Mouse (Mus musculus): Measurements from ENCODE around the gene Ints7. TPM values are rescaled to one million over a fixed set of nuclear protein-coding genes. Genes with fewer than 3 reads are reported as not detected.

Gene Ints7
- total RNA-seq, 2 experiments from 2014 or later, result 33.5 to 34.9 TPM

DNA sequence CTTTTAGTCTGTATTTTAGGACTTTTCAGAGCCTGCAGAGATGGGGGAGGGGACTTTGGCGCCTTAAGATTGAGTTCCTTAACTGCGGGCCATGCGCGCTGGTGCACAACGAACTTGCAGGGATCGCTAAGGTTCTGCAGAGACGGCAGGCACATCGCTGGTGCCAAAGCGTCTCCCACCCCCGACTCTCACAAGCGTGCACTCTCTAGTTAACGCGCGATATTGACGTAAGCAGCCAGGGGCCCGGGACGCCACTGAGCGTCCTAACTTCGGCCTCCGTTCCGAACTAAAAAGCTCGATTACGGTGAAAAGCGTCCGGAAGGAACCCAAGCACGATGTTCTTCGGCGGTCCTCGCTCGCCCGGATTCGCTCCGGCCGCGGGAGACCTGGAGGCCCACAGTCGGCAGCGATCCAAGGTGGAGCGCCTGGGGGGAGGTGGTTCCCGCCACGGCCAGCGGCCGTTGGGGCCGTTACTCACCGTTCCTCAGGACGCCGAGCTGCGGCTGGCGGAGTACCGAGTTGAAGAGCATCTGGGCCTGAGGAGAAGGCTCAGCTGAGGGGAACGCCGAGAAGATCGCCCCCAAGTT, 472 bp upstream of the Ints7 start:
- intact Hi-C loops (cut with DNase I), result loop anchor here (5.0 kb wide), 1 partner anchor 142 kb away; the partner anchor contains the start of gene Lpgat1
- DNase-seq (ENCODE audit: low spot score in 2 of 2), result peak; percentile 17 to 35

DNA sequence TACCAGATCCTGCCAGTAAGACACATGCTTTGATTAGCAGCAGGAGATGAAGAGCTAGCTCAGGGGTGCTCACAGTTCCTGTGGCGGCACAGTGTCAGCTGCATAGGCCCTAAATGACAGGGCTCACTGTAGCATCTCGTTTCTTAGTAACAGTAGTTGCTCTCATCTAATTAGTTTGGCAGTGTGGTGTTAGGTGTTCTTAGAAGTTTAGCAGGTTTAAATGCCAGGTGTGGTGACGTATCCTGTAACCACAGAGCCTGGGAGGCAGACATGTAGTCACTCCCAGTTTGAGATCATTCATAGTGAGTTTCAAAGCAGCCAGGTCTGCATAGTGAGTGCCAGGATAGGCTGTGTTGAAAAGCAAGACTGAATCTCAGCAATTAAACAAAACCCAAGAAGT, 4.1 kb downstream of the Ints7 start:
- intact Hi-C loops (cut with DNase I), result loop anchor here (5.0 kb wide), 1 partner anchor 138 kb away; the partner anchor contains the start of gene Lpgat1
- DNase-seq (ENCODE audit: low spot score in 2 of 2), result no peak

DNA sequence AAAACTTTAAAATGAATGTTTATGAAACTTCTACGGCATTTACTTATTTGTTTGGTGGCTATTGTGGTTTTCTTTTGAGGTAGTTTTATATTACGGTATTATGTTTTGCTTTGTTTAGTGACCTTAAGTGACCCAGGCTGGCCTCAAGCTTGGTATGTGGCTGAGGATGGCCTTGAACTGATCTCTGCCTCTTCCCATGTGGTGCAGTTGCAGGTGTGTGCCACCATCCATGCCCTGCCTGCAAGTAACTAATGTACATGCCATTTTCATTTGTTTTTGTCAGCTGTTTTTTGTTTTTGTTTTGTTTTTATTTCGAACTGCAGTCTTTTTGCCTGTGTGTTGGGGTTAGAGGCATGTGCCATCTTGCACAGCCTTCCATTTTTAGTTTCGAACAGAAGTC, 6.2 kb downstream of the Ints7 start:
- no peak for DNase-seq (ENCODE audit: low spot score in 2 of 2)
- intact Hi-C loops (cut with DNase I), result no loop called here

DNA sequence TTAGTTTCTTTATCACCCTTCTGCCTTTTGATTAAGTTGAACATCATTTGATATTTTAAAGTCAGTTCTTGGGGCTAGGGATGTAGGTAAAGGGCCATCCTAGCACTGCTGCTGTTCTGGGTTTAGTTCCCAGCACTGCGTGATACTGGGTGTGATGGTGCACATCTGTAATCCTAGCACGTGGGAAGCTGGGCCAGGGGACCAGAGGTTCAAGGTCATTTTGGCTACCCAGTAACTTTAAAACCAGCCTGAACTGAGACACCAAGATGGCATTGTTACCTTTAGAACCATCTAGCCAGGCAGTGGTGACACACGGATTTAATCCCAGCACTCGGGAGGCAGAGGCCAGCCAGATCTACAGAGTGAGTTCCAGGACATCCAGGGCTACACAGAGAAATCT, 8.4 kb downstream of the Ints7 start:
- no peak for DNase-seq (ENCODE audit: low spot score in 2 of 2)
- intact Hi-C loops (cut with DNase I), result loop anchor here (2.0 kb wide), 1 partner anchor 235 kb away; no protein-coding TSS in a partner anchor

DNA sequence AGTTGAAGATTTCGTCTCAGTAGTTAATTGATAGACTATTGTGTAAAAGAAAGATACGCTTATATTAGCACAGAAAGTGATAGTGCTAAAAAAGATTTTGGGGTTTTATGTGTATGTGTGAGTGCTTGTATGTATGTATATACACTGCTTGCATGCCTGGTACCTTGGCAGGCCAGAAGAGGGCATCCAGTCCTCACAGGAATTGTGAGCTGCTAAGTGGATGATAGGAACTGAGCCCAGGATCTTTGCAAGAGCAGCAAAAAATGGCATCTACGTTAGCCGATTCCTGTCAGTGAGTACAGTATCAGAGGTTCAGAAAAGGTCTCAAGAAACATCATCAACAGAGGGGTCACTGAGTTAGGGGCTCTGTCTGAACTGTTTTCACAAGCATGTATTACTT, 9.0 kb downstream of the Ints7 start:
- DNase-seq (ENCODE audit: low spot score in 2 of 2), result no peak
- intact Hi-C loops (cut with DNase I), result loop anchor here (2.0 kb wide), 1 partner anchor 234 kb away; no protein-coding TSS in a partner anchor

DNA sequence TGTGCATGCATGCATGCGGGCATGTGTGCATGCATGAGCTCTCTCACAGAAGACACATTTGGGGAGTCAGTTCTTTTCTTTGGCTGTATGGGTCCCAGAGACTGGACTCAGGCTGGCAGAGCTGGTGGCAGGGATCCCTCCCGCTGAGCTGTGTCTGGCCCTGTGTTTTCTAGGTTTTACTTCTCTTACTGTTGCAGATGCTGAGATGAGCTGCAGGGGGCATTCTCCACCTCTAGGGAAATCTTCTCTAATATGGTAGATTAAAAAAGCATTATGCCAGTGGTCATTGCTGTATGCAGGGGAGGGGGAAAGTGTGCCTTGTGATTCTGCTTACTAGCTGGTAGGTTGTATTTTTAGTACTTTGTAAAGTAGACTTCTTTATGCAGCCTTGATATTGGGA, 10.3 kb downstream of the Ints7 start:
- intact Hi-C loops (cut with DNase I), result loop anchor here (2.0 to 5.0 kb wide), 2 partner anchors 137 to 233 kb away; no protein-coding TSS in a partner anchor
- DNase-seq (ENCODE audit: low spot score in 2 of 2), result no peak

DNA sequence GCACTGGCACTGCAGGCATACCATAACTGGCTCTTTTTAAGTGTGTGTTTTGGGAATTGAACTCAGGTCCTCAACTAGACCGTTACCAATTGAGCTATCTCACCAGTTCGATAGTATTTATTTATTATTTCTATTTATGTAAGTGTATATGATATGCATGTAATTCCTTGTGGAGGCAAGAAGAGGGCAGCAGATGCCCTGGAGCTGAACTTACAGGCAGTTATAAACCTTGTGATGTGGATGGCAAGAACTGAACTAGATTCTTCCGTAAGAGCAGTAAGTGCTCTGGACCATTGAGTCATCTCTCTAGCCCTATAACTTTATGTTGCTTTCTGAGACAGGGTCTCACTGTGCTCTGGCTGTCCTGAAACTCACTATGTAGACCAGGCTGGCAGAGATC, 11.6 kb downstream of the Ints7 start:
- intact Hi-C loops (cut with DNase I), result loop anchor here (5.0 kb wide), 1 partner anchor 135 kb away; no protein-coding TSS in a partner anchor
- no peak for DNase-seq (ENCODE audit: low spot score in 2 of 2)

DNA sequence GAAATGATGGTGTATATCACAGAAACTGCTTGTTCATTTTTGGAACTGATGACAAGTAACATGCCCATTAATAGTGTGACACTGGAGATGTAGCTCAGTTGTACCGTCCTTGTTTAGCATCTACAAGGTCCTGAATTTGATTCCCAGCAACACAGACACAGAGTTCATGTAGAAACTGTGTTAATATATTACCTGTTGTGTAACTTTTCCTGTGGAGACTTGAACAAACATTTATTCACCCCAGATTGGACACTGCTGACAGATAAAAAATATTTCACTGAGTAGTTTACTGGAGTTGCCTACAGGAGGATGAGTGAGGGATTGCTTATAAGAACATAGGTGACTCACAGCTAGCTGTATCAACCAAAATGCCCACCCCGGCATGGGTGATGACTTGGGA, 13.3 kb downstream of the Ints7 start:
- intact Hi-C loops (cut with DNase I), result loop anchor here (5.0 kb wide), 1 partner anchor 134 kb away; no protein-coding TSS in a partner anchor

DNA sequence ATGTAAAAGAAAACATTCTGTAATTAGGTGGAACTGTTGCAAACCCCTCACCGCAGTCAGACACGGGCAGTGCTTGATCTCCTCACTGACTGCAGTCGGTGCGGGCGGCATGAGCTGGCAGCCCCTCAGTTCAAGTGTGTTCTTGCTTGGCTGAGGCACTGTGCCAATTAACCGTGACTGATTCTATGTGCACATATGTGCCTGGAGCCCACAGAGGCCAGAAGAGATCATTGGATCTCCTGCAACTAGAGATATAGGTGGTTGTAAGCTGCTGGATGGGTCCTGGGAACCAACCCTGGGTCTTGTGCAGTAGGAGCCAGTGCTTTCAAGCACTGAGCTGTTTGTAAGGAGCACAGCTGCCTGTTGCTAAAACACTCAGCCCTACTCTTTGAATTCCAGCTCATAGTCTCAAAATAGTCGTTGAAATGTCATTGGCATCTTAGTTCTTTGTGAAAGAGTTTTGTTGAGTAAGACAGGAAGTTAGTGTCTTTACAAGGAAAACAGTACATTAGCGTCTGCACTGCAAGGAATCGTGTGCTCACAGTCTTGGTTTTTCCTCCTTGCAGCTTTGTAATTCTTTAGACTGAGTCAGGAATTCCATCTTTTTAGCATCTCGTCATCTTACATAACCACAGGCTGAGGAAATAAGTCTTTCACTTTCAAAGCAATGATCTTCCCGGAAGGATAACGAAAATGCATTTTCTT, 16.7 kb downstream of the Ints7 start:
- intact Hi-C loops (cut with DNase I), result no loop called here

More for the DNA sequence above, 13.3 kb downstream of the Ints7 start:
- DNase-seq (ENCODE audit: low spot score in 2 of 2), result no peak

DNA sequence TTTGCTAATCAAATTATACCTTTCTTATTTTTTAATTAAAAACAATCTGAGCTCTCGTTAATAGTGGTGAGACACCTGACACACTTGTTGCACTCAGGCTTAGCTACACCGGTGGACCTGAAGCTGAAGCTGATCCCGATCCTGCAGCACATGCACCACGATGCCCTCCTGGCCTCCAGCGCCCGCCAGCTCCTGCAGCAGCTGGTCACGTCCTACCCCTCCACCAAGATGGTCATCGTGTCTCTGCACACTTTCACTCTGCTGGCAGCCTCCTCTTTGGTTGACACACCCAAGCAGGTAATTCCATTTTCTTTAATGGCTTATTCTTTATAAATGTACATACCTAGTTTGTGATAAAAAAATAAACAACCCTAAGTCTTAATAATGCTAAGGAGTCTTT, 20.6 kb downstream of the Ints7 start:
- intact Hi-C loops (cut with DNase I), result no loop called here
- no peak for DNase-seq (ENCODE audit: low spot score in 2 of 2)

More for the DNA sequence above, 16.7 kb downstream of the Ints7 start:
- DNase-seq (ENCODE audit: low spot score in 2 of 2), result peak; percentile 21 to 42

DNA sequence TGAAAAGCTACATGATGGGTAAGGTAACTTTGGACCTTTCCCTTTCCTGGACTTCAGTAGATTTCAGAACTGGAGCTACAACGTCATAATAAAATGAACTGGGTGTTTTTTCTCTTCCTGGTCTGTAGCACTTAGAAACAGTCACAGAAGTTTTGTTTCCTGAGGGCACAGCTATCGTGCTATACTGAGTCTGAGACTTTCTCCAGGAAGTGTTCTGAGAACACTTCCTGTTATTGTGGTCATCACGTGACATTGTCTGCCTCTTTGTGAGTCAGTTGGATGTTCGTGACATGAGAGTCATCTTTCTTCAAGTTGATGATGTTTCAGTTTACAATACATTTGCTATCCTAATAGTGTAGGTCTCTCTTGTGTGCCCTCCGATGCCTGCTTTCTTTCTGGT, 23.8 kb downstream of the Ints7 start:
- no peak for DNase-seq (ENCODE audit: low spot score in 2 of 2)
- intact Hi-C loops (cut with DNase I), result no loop called here

DNA sequence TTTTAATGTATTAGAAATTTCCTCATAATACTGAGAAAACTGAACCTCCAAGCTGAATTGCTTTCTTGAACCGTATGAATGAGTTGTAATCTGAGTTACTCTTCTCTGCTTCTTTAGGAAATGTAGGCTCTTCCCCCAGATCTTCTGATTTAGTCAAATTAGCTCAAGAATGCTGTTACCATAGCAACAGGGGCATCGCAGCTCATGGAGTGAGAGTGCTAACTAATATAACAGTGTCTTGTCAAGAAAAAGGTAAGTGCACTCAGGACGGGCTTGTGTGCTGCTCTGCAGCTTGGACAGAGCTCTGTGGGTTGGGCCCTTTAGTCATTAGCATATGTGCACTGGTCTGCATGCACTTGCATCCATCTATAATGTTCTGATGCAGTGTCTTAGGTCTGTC, 29.3 kb downstream of the Ints7 start:
- intact Hi-C loops (cut with DNase I), result no loop called here
- peak in 1 of 2 experiments; percentile 22 for DNase-seq (ENCODE audit: low spot score in 2 of 2)

DNA sequence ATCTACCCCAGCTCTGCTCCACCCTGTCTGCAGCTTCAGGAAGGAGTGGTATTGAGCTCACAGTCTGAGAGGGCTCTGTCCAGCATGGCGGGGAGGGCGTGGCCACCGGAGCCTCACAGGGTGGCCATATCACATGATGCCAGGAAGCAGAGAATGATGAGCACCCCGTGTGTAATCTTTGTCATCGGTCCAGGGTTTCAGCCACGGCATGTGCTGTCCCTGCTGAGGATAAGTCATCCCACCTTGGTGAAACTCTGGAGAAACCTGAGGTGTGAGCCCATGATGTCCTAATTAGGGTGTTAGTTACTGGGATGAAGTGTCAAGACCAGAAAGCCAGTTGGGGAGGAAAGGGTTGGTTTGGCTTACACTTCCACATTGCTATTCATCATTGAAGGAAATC, 33.6 kb downstream of the Ints7 start:
- no peak for DNase-seq (ENCODE audit: low spot score in 2 of 2)
- intact Hi-C loops (cut with DNase I), result no loop called here

DNA sequence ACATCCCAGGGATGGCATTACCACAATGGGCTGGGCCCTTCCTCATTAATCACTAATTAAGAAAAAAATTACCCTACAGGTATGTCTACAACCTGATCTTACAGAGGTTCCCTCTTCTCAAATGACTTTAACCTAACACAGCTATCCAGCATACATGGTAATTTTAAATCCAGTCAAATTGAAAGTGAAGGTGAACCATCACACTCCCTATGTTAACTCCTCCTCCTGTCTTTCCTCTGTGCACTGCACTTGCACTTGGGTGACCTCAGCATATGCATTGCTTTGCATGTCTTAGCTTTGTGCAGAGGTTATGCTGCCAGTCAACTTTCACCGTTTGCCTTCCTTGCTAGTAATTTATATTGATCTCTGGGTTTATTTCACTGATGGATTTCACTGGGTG, 34.1 kb downstream of the Ints7 start:
- DNase-seq (ENCODE audit: low spot score in 2 of 2), result no peak

DNA sequence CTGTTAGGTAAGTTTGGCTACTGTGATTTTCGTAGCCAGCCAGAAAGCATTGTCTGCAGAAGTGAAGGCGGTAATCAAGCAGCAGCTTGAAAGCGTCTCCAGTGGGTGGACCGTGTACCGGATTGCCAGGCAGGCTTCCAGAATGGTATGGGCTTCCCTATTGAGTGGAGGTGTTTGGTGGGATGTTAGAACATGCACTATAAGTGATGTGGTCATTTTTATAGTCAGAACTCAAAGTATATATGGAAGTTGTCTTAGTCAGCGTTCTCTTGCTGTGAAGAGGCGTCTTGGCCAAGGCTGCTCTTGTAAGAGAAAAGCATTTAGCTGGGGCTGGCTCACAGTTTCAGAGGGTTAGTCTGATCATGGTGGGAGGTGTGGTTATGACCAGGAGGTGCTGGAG, 34.9 kb downstream of the Ints7 start:
- peak; percentile 64 to 65 for DNase-seq (ENCODE audit: low spot score in 2 of 2)
- intact Hi-C loops (cut with DNase I), result no loop called here

More for the DNA sequence above, 34.1 kb downstream of the Ints7 start:
- intact Hi-C loops (cut with DNase I), result no loop called here

DNA sequence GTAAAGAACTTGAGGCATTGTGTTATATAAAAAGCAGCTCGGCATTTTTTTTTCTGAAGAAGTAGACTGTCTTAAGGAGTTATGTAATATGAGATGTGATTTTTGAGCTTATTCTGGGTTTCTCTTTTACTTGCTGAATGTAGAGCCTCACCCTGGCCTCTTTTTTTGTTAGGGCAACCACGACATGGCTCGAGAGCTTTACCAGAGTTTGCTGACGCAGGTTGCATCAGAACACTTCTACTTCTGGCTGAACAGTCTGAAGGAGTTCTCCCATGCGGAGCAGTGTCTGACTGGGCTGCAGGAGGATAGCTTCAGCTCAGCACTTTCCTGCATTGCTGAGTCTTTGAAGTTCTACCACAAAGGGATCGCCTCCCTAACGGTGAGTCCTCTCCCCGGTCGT, 36.2 kb downstream of the Ints7 start:
- peak in 1 of 2 experiments; percentile 9 for DNase-seq (ENCODE audit: low spot score in 2 of 2)
- intact Hi-C loops (cut with DNase I), result no loop called here

DNA sequence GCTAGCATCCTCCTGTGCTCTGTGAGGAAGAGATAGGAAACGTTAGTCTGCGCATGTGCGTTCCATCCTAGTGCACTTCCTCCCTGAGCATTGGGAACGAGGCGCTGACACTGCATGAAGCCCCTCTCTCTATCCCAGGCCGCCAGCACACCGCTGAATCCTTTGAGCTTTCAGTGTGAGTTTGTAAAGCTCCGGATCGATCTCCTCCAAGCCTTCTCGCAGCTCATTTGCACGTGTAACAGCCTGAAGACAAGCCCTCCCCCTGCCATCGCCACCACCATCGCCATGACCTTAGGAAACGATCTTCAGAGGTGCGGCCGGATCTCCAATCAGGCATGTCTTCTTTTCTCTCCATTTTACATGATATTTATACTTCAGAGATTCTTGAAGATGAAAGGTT, 37.4 kb downstream of the Ints7 start:
- DNase-seq (ENCODE audit: low spot score in 2 of 2), result no peak
- intact Hi-C loops (cut with DNase I), result no loop called here

DNA sequence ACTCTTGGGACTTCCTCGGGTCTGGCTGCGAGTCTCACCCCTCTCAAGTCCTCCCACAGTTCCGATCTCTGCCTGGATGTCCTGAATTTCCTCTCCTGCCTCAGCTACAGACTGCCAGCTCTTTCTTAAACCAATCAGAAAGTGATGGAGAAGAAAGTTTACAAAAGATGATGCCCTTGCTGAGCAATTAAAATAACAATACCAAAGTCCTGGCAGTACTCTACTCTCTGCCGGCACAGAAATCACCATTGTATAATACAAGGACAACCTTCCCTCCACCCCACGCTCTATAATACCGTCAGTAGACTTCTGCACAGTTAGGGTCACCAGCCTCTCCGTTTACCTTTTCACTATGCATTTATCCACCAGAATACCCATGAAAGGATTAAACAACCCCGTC, 40.8 kb downstream of the Ints7 start:
- intact Hi-C loops (cut with DNase I), result no loop called here
- no peak for DNase-seq (ENCODE audit: low spot score in 2 of 2)

DNA sequence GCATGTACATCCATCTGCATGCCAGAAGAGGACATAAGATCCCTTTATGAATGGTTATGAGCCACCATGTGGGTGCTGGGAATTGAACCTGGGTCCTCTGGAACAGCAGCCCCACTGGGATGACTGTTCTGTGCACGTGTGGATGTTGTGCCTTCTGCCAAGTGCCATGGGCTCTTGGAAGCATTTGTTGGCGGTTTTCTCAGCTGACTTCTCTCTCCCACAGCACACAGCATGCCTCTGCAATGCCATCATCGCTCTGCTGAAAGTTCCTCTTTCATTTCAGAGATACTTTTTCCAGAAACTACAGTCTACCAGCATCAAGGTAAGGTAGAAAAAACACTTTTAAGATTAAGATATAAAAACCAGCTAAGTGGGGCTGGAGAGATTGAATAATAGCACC, 42.2 kb downstream of the Ints7 start:
- intact Hi-C loops (cut with DNase I), result no loop called here
- DNase-seq (ENCODE audit: low spot score in 2 of 2), result no peak

DNA sequence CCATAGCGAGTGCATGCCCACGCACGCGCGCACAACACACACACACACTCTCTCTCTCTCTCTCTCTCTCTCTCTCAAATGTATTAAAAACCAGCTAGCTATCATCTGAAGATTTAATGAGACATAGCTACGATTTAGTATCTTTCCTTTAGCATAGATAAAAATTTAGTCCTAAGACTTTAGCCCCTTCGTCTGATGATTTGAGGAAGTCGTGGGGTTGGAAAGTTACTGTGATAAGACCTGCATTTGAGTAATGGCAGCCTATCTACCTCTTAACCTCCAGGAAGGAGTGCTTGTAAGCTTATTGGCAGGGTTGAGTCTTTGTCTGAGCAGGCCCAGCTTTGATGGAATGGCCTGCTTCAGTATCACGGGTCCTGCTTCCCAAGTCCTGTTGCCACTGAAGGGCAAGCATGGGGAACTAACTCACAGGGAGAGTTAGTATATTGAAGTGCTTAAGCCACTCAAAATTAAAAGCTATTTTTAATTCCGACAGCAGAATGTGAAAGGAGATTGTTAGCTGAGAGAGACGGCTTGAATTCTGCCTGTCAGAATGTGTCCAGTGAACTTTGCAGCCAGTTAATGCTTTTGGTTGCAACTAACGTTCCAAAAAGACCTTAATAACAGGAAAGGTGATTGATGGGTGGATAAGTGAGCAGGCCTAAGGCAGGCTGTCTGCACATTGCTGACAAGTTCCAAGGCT, 42.8 kb downstream of the Ints7 start:
- no peak for DNase-seq (ENCODE audit: low spot score in 2 of 2)
- intact Hi-C loops (cut with DNase I), result no loop called here

All from left cerebral cortex, postnatal 14 days (tissue).